Mouse (Mus musculus) thymus, adult 2 months (tissue): ENCODE results near the gene Zswim8. TPM values are rescaled to one million over a fixed set of nuclear protein-coding genes. Genes with fewer than 3 reads are reported as not detected.
A peak's percentile ranks its signal among the peaks of the same experiment; 100 is the strongest.

ENCODE experiments used
- DNase-seq: peaks from one replicate; pipeline ENCODE4 v3.0.0; 2021
- H3K27ac ChIP-seq: fragments of 200-500 bp; 2 replicates; pipeline ENCODE4 v1.5.1; 2012; ENCODE audit warnings: low read length, control low read depth; ENCODE audit not compliant: control insufficient read depth, insufficient read depth
- H3K27me3 ChIP-seq: fragments of 200-500 bp; 2 replicates; pipeline ENCODE4 v1.6.1; 2012; ENCODE audit warnings: mild to moderate bottlenecking, low read length, moderate library complexity, mixed read lengths; ENCODE audit not compliant: control insufficient read depth, insufficient read depth
- H3K36me3 ChIP-seq: fragments of 200-500 bp; 2 replicates; pipeline ENCODE4 v1.6.1; 2012; ENCODE audit warnings: mild to moderate bottlenecking, low read length, moderate library complexity; ENCODE audit not compliant: control insufficient read depth, insufficient read depth
- H3K4me1 ChIP-seq: fragments of 200-500 bp; replicated peaks from 2 replicates; pipeline ENCODE4 v1.6.1; 2012; ENCODE audit warnings: low read length; ENCODE audit not compliant: control insufficient read depth, insufficient read depth
- H3K4me3 ChIP-seq: fragments of 200-500 bp; 2 replicates; pipeline ENCODE4 v1.5.1; 2012; ENCODE audit warnings: mild to moderate bottlenecking, low read length, control low read depth, moderate library complexity; ENCODE audit not compliant: control insufficient read depth, insufficient read depth
- CTCF ChIP-seq: fragments of 200-500 bp; IDR thresholded peaks from 2 replicates; pipeline ENCODE4 v1.5.1; 2012; ENCODE audit warnings: mild to moderate bottlenecking, control low read depth, low read length, moderate library complexity, borderline replicate concordance; ENCODE audit not compliant: control insufficient read depth, poor library complexity, insufficient read depth; ENCODE audit errors: extremely low read depth
- POLR2A ChIP-seq: fragments of 200-500 bp; IDR thresholded peaks from 2 replicates; pipeline ENCODE4 v1.6.1; 2012; ENCODE audit warnings: mild to moderate bottlenecking, low read length, control low read depth, moderate library complexity; ENCODE audit not compliant: control insufficient read depth, poor library complexity, insufficient read depth; ENCODE audit errors: extremely low read depth
- WGBS: fragments of 180-500 bp; shearing (Covaris S2); methylation state at CpG from one replicate; pipeline ENCODE4 v1.1.7; 2018; 5-methylcytosine and 5-hydroxymethylcytosine counted together
- polyA plus RNA-seq: library from polyadenylated mRNA; depleted of rRNA; stranded (reverse); fragments of >200 nt; gene quantifications from 2 replicates; pipeline ENCODE4 v1.2.3, GENCODE M21; 2012

Gene Zswim8
- polyA plus RNA-seq, 1 experiment: 296 TPM

DNA sequence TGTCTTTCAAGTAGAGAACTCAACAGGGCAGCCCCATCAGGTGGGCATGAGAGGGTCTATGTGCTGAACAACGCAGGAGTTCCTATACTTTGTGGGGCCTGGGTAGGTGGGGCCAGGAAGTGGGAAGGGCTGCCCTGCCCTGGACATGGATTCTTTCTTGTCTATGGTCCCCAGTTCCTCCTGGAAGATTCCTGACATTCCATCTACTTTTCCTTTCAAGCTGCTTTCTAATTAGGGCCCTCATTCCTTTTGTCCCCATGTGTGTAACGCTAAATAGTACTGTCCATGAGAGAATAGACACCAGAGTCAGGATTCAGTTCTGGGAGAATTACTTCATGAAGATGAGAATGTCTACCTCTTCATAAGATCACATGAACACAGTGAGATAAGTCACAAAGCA, 43.8 kb upstream of the Zswim8 start:
- no peak overlapping the region for H3K4me3 ChIP-seq
- H3K27ac ChIP-seq: no peak overlapping the region
- TF ChIP-seq POLR2A (no peak), CTCF (no peak)
- WGBS: 91% methylated on average over 2 of the region's 2 CpGs
- no peaks in the 10 kb centered on the region for H3K27me3 ChIP-seq
- peaks cover 17% of the 10 kb centered on the region for H3K4me1 ChIP-seq
- H3K36me3 ChIP-seq: no peaks in the 10 kb centered on the region
- DNase-seq: no peak

GRCm38 (mm10) chr14:20664436-20664835, 42.9 kb upstream of the Zswim8 start:
- peaks cover 17% of the 10 kb centered on the region for H3K4me1 ChIP-seq
- TF ChIP-seq POLR2A (no peak), CTCF (no peak)
- no peak overlapping the region for H3K4me3 ChIP-seq
- WGBS: 46% methylated on average over 3 of the region's 3 CpGs
- no peaks in the 10 kb centered on the region for H3K36me3 ChIP-seq
- H3K27ac ChIP-seq: no peak overlapping the region
- no peak for DNase-seq
- H3K27me3 ChIP-seq: no peaks in the 10 kb centered on the region

DNA sequence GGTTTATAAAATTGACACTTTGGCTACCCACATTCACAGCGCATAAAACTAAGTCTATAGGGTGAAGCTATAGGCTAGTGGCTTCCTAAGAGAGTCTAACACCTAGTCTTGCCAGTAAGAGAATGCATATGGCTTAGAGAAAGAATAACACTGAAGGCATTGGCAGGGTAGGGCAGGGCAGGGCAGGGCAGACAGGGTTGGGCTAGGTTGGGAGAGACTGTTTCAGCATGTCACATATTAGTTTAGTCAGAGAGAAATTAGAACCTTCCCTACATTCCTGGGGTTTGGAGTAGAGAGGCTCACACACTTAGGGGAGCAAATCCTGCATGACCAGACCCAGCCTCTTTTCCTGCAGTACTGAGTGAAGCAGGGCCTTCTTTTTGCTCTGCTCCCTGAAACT, 39.9 kb upstream of the Zswim8 start:
- Histone ChIP-seq H3K27ac (no peak overlapping the region), H3K4me1 (peaks cover 8% of the 10 kb centered on the region)
- WGBS: 98% methylated on average over 1 of the region's 1 CpGs

DNA sequence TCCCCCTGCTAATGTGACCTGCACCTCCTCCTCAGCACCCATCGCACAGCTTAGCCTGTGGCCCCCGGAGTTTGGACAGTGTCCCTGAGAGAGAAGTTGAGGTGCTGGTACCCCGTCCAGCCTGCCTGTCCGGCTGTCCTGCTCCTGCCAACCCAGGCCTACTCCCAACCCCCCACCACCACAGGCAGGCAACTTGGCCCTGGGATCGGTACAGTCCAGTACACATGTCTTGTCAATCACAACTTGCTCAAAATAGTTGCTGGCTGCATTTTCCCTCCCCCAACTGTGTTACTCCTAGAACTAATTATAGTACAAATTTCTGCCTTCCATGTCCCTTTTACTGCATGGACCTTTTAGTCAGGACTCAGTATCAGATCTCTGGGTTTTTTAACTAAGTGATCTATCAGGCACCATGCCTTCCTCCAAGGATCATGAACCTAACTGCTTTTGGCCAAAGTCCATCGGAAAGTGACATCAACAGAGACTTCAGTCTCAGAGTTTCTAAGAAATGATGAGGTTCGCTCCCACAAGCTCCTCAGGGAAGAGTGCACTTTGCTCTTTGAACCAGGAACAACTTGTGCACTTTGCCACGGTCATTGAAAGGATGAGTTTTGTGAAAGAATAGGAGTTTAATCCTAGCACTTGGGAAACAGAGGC, 39.1 kb upstream of the Zswim8 start, which contains the start of gene Synpo2l:
Gene Synpo2l (minus strand): TSS at position 201 of the 657 bp plus-strand sequence.
- 93% methylated on average over 8 of the region's 8 CpGs for WGBS
- DNase-seq: no peak
- H3K27ac ChIP-seq: no peak within 1 kb of the TSS
- peaks cover 8% of the 10 kb centered on the region for H3K4me1 ChIP-seq
- no peaks in the 10 kb centered on the region for H3K27me3 ChIP-seq
- H3K4me3 ChIP-seq: no peak within 1 kb of the TSS
- no peak for TF ChIP-seq CTCF
- TF ChIP-seq POLR2A: no peak
- H3K36me3 ChIP-seq: no peaks in the 10 kb centered on the region

More for the DNA sequence above, 39.9 kb upstream of the Zswim8 start:
- no peaks in the 10 kb centered on the region for H3K36me3 ChIP-seq
- no peak for DNase-seq
- no peak overlapping the region for H3K4me3 ChIP-seq
- H3K27me3 ChIP-seq: no peaks in the 10 kb centered on the region
- TF ChIP-seq CTCF (no peak), POLR2A (no peak)

- H3K36me3 ChIP-seq: peaks cover 19% of the 10 kb centered on the region
- H3K27ac ChIP-seq: no peak overlapping the region
- no peak overlapping the region for H3K4me3 ChIP-seq
- peaks cover 5% of the 10 kb centered on the region for H3K4me1 ChIP-seq
- 91% methylated on average over 2 of the region's 2 CpGs for WGBS
- H3K27me3 ChIP-seq: no peaks in the 10 kb centered on the region
- peak; percentile 42 for DNase-seq
- TF ChIP-seq CTCF (no peak), POLR2A (no peak)
Observed at GRCm38 (mm10) chr14:20672990-20673389, 34.4 kb upstream of the Zswim8 start.

GRCm38 (mm10) chr14:20673735-20674063, 33.7 kb upstream of the Zswim8 start:
- DNase-seq: peak; percentile 40
- Histone ChIP-seq H3K27ac (peak overlapping the region; percentile 59), H3K4me3 (peak overlapping the region; percentile 34), H3K27me3 (no peaks in the 10 kb centered on the region), H3K4me1 (peaks cover 5% of the 10 kb centered on the region), H3K36me3 (peaks cover 24% of the 10 kb centered on the region)
- no peak for TF ChIP-seq POLR2A
- TF ChIP-seq CTCF: no peak
- 12% methylated on average over 13 of the region's 13 CpGs for WGBS
